Mouse (Mus musculus) neutrophil, adult 83 days (primary cell): ENCODE results near the gene Irs3. TPM values are rescaled to one million over a fixed set of nuclear protein-coding genes. Genes with fewer than 3 reads are reported as not detected.

Source experiments
- total RNA-seq, 2 experiments: library from RNA; stranded (reverse); gene quantifications; one replicate each; pipeline ENCODE4 v1.2.4; 2023

Gene Irs3
- not detected for total RNA-seq

GRCm38 (mm10) chr5:137645652-137646091 is at the start of gene Irs3:
Gene Irs3, minus strand, starts transcription at chr5:137645714.

GRCm38 (mm10) chr5:137684294-137685123 is 39.0 kb upstream of the Irs3 start, which contains the start of gene Agfg2:
Gene Agfg2, minus strand, starts transcription at chr5:137684726.

GRCm38 (mm10) chr5:137641054-137641453 is 4.5 kb downstream of the Irs3 start, which contains the start of gene Sap25:
Gene Sap25, plus strand, starts transcription at chr5:137641334.

GRCm38 (mm10) chr5:137628498-137629305 is 16.8 kb downstream of the Irs3 start, which contains the start of the genes Fbxo24, Lrch4 and Gm20605:
Gene Fbxo24, minus strand, starts transcription at chr5:137629002.
Gene Lrch4, plus strand, starts transcription at chr5:137629121.
Gene Gm20605, plus strand, starts transcription at chr5:137629175.

GRCm38 (mm10) chr5:137613550-137613949 is 32.0 kb downstream of the Irs3 start, which contains the start of gene Pcolce:
Gene Pcolce, minus strand, starts transcription at chr5:137613784.

GRCm38 (mm10) chr5:137600619-137601364 is 44.7 kb downstream of the Irs3 start, which contains the start of gene Mospd3:
Gene Mospd3, minus strand, starts transcription at chr5:137601058.

Other genes with a start within 250 kb of the Irs3 start
- under 1 TPM; 0.02 to 0.29 TPM for gene Zan, start 168.7 kb downstream of the Irs3 start, total RNA-seq
- 10 to 100 TPM; 13.8 to 19.8 TPM for gene Pop7, start 143.2 kb downstream of the Irs3 start, total RNA-seq
- 10 to 100 TPM; 50.9 to 52.3 TPM for gene Gigyf1, start 127.2 kb downstream of the Irs3 start, total RNA-seq
- gene Epo, start 112.5 kb downstream of the Irs3 start, total RNA-seq: not detected
- 100 to 1,000 TPM; 921 to 972 TPM for gene Gnb2, start 112.2 kb downstream of the Irs3 start, total RNA-seq
- not detected for gene Actl6b, start 92.2 kb downstream of the Irs3 start, total RNA-seq
- gene Tfr2, start 75.9 kb downstream of the Irs3 start, total RNA-seq: 10 to 100 TPM in 1 of 2 experiments, 1 to 10 TPM in 1; 7.0 to 11.2 TPM
- 10 to 100 TPM; 46.3 to 50.4 TPM for gene Mospd3, start 44.7 kb downstream of the Irs3 start, total RNA-seq
- gene Pcolce, start 31.9 kb downstream of the Irs3 start, total RNA-seq: 1 to 10 TPM in 1 of 2 experiments, under 1 TPM in 1; 0.84 to 4.0 TPM
- gene Fbxo24, start 16.7 kb downstream of the Irs3 start, total RNA-seq: under 1 TPM in 1 of 2 experiments, not detected in 1; 0.26 TPM
- gene Lrch4, start 16.6 kb downstream of the Irs3 start, total RNA-seq: 100 to 1,000 TPM; 217 to 232 TPM
- gene Gm20605, start 16.5 kb downstream of the Irs3 start, total RNA-seq: 10 to 100 TPM; 44.5 to 45.7 TPM
- 10 to 100 TPM; 74.3 to 76.8 TPM for gene Sap25, start 4.4 kb downstream of the Irs3 start, total RNA-seq
- 10 to 100 TPM; 27.2 to 29.2 TPM for gene Agfg2, start 39.0 kb upstream of the Irs3 start, total RNA-seq
- under 1 TPM; 0.83 to 0.93 TPM for gene Nyap1, start 95.9 kb upstream of the Irs3 start, total RNA-seq
- gene Tsc22d4, start 100.0 kb upstream of the Irs3 start, total RNA-seq: 100 to 1,000 TPM; 265 to 295 TPM
- 10 to 100 TPM; 26.5 to 32.9 TPM for gene Ppp1r35, start 133.1 kb upstream of the Irs3 start, total RNA-seq
- gene Mepce, start 141.9 kb upstream of the Irs3 start, total RNA-seq: 10 to 100 TPM; 29.3 to 33.9 TPM
- gene Zcwpw1, start 142.1 kb upstream of the Irs3 start, total RNA-seq: 1 to 10 TPM; 3.6 to 4.1 TPM
- gene Pilra, start 190.6 kb upstream of the Irs3 start, total RNA-seq: 100 to 1,000 TPM; 303 to 320 TPM
- gene Pilrb1, start 212.4 kb upstream of the Irs3 start, total RNA-seq: 100 to 1,000 TPM; 168 to 180 TPM
- 100 to 1,000 TPM; 215 to 219 TPM for gene Pilrb2, start 226.1 kb upstream of the Irs3 start, total RNA-seq